Mouse (Mus musculus): ENCODE data around the gene Exph5.
A peak's percentile ranks its signal among the peaks of the same experiment; 100 is the strongest.

Exph5 gene

GRCm38 (mm10) chr9:53301269-53301720 lies at the start of gene Exph5:
Exph5 (plus strand) TSS chr9:53301670.
- peak; percentile 75 for DNase-seq (ENCODE audit: low read depth, low spot score)

DNA sequence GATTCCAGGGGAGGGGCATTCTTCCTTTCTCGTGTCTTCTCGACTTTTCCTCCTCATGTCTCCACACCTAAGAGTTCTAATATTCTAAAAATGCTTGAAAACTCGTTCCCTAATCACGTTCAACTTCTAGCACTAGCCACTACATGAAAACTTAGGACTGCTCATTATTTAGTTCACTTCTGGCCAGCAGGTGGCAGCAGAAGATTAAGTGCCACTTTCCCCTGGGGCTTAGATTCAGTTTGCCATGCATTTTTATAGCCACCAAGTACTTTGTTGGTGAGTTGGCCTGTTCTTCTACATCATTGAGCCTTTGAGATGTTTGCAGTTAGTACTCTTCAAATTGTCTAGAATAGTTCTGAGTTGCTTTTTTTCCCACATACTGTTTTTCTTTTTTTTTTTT lies 47.1 kb upstream of the Exph5 start:
- peak; percentile 90 for DNase-seq (ENCODE audit: low read depth, low spot score)

DNA sequence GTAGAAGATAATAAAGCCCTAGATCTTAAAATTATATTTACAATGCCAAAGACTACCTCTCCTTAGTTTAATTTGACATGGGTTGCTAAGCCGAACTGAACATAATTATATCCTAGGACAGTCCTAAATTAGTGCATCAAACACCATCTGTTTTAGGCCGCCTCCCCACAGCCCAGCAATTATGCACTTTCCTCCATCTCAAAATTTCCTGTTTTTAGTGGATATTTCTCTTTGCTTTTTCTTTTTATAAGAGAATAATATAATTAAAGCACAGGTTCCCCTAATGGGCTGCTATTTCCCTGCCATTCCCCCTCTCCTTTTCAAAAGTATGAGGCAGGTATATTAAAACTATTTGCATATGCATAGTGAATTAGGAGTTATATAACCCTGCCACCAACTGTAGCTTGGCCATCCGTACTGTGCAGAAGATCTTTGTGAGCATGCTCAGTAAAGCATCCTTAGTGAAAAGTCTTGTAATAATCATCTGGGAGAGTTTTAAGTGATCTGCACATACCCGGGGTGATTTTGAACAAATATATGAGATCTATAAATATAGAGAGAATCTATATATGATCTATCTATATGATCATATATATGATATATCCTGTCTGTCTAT lies 44.7 kb upstream of the Exph5 start:
- DNase-seq (ENCODE audit: low read depth, low spot score): no peak

GRCm38 (mm10) chr9:53257772-53258171 lies 43.7 kb upstream of the Exph5 start:
- no peak for DNase-seq (ENCODE audit: low read depth, low spot score)

DNA sequence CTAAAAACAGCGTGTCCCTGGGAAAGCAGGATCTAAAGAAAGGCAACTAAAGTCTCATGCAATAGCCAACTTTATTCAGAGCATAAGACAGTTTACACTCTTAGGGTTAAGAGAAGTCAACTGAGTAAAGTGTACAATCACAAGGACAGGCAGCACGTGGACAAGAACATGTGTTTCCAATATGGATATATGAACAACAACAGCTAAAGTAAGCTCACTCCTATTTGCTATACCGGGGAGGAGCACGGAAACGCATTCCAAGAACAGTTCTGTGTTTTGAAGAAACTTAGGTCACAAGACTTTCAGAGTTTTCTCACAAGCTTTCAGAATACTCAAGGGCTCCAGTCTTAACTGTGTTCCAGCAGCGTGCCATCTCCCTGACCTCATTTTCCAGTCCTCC lies 43.3 kb upstream of the Exph5 start:
- DNase-seq (ENCODE audit: low read depth, low spot score): no peak

- no peak for DNase-seq (ENCODE audit: low read depth, low spot score)
Observed at GRCm38 (mm10) chr9:53264387-53264786, 37.1 kb upstream of the Exph5 start.

GRCm38 (mm10) chr9:53265589-53265988 lies 35.9 kb upstream of the Exph5 start:
- no peak for DNase-seq (ENCODE audit: low read depth, low spot score)

DNA sequence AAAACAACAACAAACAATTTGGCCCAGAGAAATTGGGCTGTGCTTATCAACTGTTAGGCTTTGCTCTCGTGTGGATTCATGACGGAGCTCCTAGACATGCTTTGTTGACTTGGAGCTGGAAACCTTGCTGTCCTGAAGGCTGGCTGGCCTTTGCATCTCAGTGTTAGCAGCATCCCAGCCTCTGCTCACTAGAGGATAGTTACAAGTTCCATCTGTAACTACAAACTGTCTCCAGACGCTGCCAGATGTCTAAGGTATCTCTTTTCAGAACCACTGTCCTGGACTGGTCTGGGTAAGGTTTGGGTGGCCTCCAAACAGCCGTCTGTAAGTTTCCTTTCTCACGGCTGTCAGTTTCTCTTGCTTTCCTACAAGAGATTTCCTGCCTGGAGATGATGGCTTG lies 33.4 kb upstream of the Exph5 start:
- no peak for DNase-seq (ENCODE audit: low read depth, low spot score)

DNA sequence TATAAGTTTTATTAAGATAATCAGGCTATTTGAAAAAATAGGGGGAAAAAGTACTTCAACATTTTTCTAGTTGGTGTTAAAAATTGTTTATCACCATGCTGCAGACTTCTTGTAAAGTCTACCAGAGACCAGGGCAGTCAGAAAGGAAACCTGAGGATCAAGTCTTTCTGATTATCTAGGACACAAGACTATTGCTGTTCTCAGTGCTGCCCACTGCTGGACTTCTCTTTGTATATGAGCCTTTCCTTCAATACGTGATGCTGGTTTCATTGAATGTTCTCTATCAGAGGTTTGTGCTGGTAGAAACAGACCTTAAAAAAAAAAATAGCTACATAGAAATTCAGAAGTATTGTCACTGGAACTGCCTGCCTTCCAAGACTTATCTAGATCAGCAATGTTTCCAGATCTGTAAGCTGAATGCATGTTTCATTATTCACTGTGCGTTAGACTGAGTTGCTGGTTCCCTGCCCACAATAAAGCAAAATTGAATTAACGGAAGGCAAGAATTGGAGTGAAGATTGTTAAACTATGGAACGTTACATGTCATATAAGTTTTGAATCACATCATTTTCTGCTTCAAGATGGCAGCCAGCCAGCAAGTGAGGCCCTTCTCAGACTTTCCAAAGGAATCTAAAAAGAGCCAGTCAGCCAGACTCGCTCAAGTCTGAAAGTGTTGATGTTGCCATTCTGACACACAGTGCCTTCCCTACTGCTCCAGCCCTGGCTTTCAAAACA lies 32.6 kb upstream of the Exph5 start:
- peak; percentile 45 for DNase-seq (ENCODE audit: low read depth, low spot score)

DNA sequence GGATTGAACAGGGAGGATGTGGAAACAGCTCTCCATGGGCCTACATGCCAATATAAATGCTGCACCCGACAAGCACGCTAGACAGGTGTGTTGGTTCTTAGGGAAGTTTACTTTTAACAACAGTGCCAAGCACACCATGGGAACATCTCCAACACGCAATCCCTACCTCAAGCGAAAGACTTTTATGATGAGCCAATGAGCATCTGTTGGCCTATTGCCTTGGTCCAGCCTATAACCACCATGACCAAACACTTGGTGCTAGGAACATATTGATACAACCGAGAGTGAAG lies 32.1 kb upstream of the Exph5 start:
- no peak for DNase-seq (ENCODE audit: low read depth, low spot score)

- DNase-seq (ENCODE audit: low read depth, low spot score): peak; percentile 58
Observed at GRCm38 (mm10) chr9:53271281-53272022, 30.0 kb upstream of the Exph5 start.

- DNase-seq (ENCODE audit: low read depth, low spot score): no peak
Observed at GRCm38 (mm10) chr9:53272207-53272606, 29.3 kb upstream of the Exph5 start.

DNA sequence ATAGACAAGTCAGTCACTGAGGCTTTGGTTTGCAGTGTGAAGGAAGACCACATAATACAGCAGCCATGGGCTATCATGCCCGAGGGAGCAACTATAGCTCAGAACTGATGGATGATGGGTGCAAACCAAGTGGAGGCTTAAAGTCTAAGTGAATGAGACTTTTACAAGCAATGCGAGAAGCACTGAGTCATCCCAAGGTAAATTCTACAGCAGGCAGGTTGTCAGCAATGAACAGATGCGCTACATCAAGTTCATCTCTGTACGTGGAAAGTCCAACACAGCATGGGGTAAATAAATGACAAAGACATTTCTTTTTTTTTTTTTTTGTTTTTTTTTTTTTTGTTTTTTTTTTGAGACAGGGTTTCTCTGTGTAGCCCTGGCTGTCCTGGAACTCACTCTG lies 28.8 kb upstream of the Exph5 start:
- no peak for DNase-seq (ENCODE audit: low read depth, low spot score)

- DNase-seq (ENCODE audit: low read depth, low spot score): no peak
Observed at GRCm38 (mm10) chr9:53276381-53276780, 25.1 kb upstream of the Exph5 start.

- no peak for DNase-seq (ENCODE audit: low read depth, low spot score)
Observed at GRCm38 (mm10) chr9:53278997-53279396, 22.5 kb upstream of the Exph5 start.

GRCm38 (mm10) chr9:53286793-53287192 lies 14.7 kb upstream of the Exph5 start:
- DNase-seq (ENCODE audit: low read depth, low spot score): no peak

GRCm38 (mm10) chr9:53290006-53290405 lies 11.5 kb upstream of the Exph5 start:
- no peak for DNase-seq (ENCODE audit: low read depth, low spot score)

GRCm38 (mm10) chr9:53292833-53293232 lies 8.6 kb upstream of the Exph5 start:
- no peak for DNase-seq (ENCODE audit: low read depth, low spot score)

GRCm38 (mm10) chr9:53301801-53302311 lies 386 bp downstream of the Exph5 start:
- DNase-seq (ENCODE audit: low read depth, low spot score): peak; percentile 18

GRCm38 (mm10) chr9:53302415-53302814 lies 945 bp downstream of the Exph5 start:
- no peak for DNase-seq (ENCODE audit: low read depth, low spot score)

- no peak for DNase-seq (ENCODE audit: low read depth, low spot score)
Observed at GRCm38 (mm10) chr9:53307904-53308303, 6.4 kb downstream of the Exph5 start.

- DNase-seq (ENCODE audit: low read depth, low spot score): no peak
Observed at GRCm38 (mm10) chr9:53312981-53313380, 11.5 kb downstream of the Exph5 start.

All from CD4-positive, CD25-positive, alpha-beta regulatory T cell, adult 2 months (primary cell).